Mouse (Mus musculus): ENCODE measurements at regions not wholly inside any gene's neighbourhood (a gene's known extent, or its start where the extent isn't known, plus 50 kb on each side); places are given as distances from the start of the nearest gene placed in this dataset.
A peak's percentile ranks its signal among the peaks of the same experiment; 100 is the strongest.

DNA sequence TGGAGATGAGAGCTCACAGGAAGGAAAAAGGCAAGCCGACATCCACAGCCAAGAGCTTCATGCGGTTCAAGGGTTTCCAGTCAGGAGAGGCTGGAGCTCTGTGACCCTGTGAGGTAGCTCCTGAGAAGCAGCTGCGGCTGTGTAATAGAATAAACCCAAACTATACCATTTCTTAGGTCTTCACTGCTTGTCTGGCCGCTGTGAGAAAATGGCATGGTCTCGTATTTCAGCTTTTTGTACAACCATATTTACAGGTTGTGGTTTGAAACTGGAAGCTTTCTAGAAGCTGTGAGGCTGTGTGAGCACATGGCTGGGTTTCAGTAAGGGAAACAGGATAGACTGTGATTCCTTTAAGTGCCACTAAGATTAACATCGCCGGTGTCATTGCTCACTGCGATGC, 388.6 kb upstream of the Gm11114 start:
- no peak for DNase-seq (ENCODE audit: low spot score in 2 of 2)

GRCm38 (mm10) chr9:84936291-84937055, 376.1 kb upstream of the Gm11114 start:
- no peak for DNase-seq (ENCODE audit: low spot score in 2 of 2)

GRCm38 (mm10) chr9:84966558-84967154, 345.9 kb upstream of the Gm11114 start:
- no peak for DNase-seq (ENCODE audit: low spot score in 2 of 2)

GRCm38 (mm10) chr9:84969975-84970608, 342.5 kb upstream of the Gm11114 start:
- no peak for DNase-seq (ENCODE audit: low spot score in 2 of 2)

- DNase-seq (ENCODE audit: low spot score in 2 of 2) = no peak
These were observed 335.1 kb upstream of the Gm11114 start for GRCm38 (mm10) chr9:84977470-84977869.

GRCm38 (mm10) chr9:85003414-85003813, 309.2 kb upstream of the Gm11114 start:
- DNase-seq (ENCODE audit: low spot score in 2 of 2) = no peak

GRCm38 (mm10) chr9:85011361-85011760, 301.2 kb upstream of the Gm11114 start:
- DNase-seq (ENCODE audit: low spot score in 2 of 2) = no peak

DNA sequence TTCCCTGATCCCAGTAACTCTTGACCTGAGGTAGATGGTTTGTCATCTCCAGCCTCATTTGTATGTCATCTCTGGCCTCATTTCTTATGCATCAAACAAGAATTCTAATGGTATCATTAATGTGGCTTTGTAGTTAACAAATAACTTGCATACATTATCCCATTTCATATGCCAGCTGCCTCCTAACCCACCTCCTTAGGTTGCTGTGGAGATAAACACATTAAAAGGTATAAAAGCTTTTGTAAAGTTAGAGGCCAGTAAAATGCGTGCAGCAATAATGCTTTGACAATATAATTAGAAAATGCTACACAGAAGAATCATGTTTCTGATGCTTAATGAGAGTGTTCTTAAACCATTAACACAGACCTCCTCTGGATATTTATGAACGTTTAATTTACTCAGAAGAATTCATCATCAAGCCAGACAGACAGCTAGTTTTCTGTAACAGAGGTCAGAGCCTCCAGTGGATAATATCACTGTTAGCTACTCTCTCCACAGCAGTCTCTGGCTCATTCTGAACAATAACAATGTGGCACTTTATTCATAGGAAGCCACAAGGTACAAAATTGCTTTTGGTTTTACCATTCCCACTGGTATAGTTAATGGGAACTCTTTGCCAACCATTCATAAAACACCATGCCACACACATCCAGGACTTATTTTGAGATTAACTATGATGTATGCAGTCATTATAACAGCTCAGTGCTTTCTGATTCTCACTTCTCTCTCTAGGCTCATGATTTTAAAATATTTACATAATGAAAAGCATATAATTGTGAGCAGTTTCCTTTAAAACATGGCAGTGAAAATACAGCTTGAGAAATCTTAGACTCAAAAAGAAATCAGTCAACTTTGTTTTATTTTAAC, 264.2 kb upstream of the Gm11114 start:
- no peak for DNase-seq (ENCODE audit: low spot score in 2 of 2)

DNA sequence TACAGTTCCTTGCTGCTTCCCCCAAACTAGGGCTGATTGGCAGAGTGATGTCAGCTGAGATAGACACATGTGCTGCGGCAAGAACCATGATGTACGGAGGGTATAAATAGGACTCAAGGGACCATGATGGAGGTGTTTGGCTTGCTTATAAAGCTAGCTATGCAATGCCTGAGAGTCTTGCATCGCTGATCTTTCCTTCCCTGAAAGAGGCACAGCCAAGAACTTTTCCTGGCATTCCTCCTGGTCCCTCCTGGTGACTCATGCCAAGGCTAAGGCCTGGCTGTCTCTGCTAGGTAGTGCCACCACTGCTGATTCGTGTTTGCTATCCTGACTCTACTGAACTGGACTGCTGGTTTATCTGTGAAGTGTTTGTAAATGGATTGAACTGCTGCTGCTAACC, 260.0 kb upstream of the Gm11114 start:
- DNase-seq (ENCODE audit: low spot score in 2 of 2) = no peak

- no peak for DNase-seq (ENCODE audit: low spot score in 2 of 2)
These were observed 232.6 kb upstream of the Gm11114 start for GRCm38 (mm10) chr9:85079975-85080374.

- DNase-seq (ENCODE audit: low spot score in 2 of 2) = no peak
These were observed 223.8 kb upstream of the Gm11114 start for GRCm38 (mm10) chr9:85088556-85089338.

- peak; percentile 4 to 62 for DNase-seq (ENCODE audit: low spot score in 2 of 2)
These were observed 222.3 kb upstream of the Gm11114 start for GRCm38 (mm10) chr9:85090297-85090696.

- DNase-seq (ENCODE audit: low spot score in 2 of 2) = no peak
These were observed 217.3 kb upstream of the Gm11114 start for GRCm38 (mm10) chr9:85095234-85095633.

GRCm38 (mm10) chr9:85096520-85096919, 216.1 kb upstream of the Gm11114 start:
- no peak for DNase-seq (ENCODE audit: low spot score in 2 of 2)

GRCm38 (mm10) chr9:85112928-85113327, 199.6 kb upstream of the Gm11114 start:
- DNase-seq (ENCODE audit: low spot score in 2 of 2) = no peak

- no peak for DNase-seq (ENCODE audit: low spot score in 2 of 2)
These were observed 198.3 kb upstream of the Gm11114 start for GRCm38 (mm10) chr9:85114234-85114633.

DNA sequence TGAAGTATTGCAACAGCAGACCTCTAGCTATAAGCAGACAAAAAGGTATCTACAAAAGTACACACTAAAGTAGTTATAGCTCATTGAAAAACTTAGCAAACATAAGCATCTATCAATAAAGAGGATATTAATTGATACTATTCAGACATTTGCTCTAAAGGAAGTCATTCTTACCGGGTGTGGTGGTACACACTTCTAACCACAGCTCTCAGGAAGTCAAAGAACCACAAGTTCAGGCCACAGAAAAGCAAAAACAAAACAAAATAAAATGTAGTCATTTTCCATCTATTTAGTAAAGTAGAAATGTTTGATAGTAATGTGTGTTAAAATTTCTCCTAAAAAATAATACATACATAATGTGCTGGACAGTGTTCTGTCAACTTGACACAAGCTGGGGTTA, 192.5 kb upstream of the Gm11114 start:
- no peak for DNase-seq (ENCODE audit: low spot score in 2 of 2)

DNA sequence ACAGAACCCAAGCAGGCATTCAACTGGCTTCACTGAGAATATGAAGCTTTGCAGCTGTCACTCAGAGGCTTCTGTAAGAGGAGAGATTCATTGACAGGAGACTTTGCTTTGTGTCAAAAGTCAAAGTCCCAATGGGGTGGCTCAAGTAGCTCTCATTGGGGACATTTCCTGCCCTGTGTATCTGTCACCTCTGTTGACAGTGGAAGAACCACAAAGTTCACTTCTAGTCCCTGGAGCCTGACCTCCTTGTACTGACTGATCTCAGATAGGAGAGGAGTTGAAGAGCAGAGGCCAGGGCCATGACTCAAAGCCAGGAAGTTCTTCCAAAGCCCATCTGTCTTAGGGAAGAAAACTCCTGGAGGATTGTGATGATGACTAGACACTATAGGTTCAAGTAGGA, 191.5 kb upstream of the Gm11114 start:
- DNase-seq (ENCODE audit: low spot score in 2 of 2) = no peak

DNA sequence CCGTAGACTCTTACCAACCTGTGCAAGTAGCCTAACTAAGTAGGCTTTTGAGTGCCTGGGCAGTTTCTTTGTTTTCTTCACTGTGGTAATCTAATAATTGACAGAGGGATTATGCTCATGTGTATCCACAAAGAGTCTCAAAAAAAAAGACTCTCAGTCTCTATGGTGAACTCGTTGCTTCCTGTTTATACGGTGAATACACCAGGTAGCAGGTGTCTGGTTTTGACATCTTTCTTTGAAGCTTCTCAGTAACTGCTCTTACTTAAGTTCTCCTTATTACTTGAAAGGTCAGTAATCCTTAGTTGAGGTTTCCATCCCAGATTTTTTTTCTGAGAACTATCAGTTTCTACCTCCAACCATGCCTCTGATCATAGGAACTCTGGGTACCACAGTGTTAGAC, 188.9 kb upstream of the Gm11114 start:
- no peak for DNase-seq (ENCODE audit: low spot score in 2 of 2)

- no peak for DNase-seq (ENCODE audit: low spot score in 2 of 2)
These were observed 186.8 kb upstream of the Gm11114 start for GRCm38 (mm10) chr9:85125775-85126174.

DNA sequence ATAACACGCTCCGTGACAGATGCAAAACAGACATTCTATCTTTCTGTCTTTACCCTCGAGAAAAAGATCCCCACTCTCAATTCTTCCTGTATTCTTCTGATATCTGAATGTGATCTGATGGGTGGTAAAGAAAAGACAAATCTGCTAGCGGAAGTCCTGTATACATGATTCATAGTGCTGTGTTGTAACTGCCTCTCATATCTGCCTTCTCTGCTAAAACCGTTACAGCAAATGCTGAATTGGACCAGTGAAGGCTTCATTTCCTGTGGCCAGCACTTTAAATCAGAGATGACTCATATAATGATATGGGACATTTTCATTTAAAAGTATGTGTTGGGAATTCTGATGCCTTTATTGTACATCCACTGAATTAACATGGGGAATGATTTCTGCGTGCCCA, 186.0 kb upstream of the Gm11114 start:
- no peak for DNase-seq (ENCODE audit: low spot score in 2 of 2)
